Mouse (Mus musculus): ENCODE measurements around the gene Col18a1. TPM values are rescaled to one million over a fixed set of nuclear protein-coding genes. Genes with fewer than 3 reads are reported as not detected.

The Col18a1 gene
- polyA plus RNA-seq, 1 experiment from 2014 or later: 178 TPM

- H3K27ac ChIP-seq: no peak overlapping the region
- ATAC-seq (replicated peaks; ENCODE audit: low FRiP score, low read depth) (no peak), DNase-seq (ENCODE audit: low spot score) (no peak)
- no peak overlapping the region for H3K4me2 ChIP-seq (ENCODE audit: low read length)
- H3K27me3 ChIP-seq (ENCODE audit: insufficient read depth, low read length): no peaks in the 10 kb centered on the region
- H3K4me3 ChIP-seq (replicated peaks; ENCODE audit: low read depth, low read length): no peak overlapping the region
- 76% methylated on average over 2 of the region's 2 CpGs for WGBS
- no peaks in the 10 kb centered on the region for H3K9me3 ChIP-seq (replicated peaks; ENCODE audit: low read length)
- no peaks in the 10 kb centered on the region for H3K4me1 ChIP-seq (replicated peaks; ENCODE audit: insufficient read depth, low read length)
- no peaks in the 10 kb centered on the region for H3K36me3 ChIP-seq (ENCODE audit: insufficient read depth, low read length)
- no peak overlapping the region for H3K9ac ChIP-seq (ENCODE audit: low read depth, low read length)
- TF ChIP-seq CTCF (IDR thresholded peaks at IDR 0.05; ENCODE audit: low read depth): no peak
These were observed 32.9 kb upstream of the Col18a1 start for GRCm38 (mm10) chr10:77199229-77199628.

- 21% methylated on average over 9 of the region's 9 CpGs for WGBS
- no peak for ATAC-seq (replicated peaks; ENCODE audit: low FRiP score, low read depth)
These were observed 31.3 kb upstream of the Col18a1 start for GRCm38 (mm10) chr10:77197469-77198209.

GRCm38 (mm10) chr10:77196676-77197075 lies 30.3 kb upstream of the Col18a1 start:
- no peak for DNase-seq (ENCODE audit: low spot score)
- H3K27ac ChIP-seq: 0 out of 2 replicates have a peak overlapping the region, but pooled peaks have one; percentile 58
- TF ChIP-seq CTCF (IDR thresholded peaks at IDR 0.05; ENCODE audit: low read depth): no peak
- no peak overlapping the region for H3K4me3 ChIP-seq (replicated peaks; ENCODE audit: low read depth, low read length)
- H3K9ac ChIP-seq (ENCODE audit: low read depth, low read length): no peak overlapping the region
- ATAC-seq (replicated peaks; ENCODE audit: low FRiP score, low read depth): no peak
- no peaks in the 10 kb centered on the region for H3K36me3 ChIP-seq (ENCODE audit: insufficient read depth, low read length)
- no peak overlapping the region for H3K4me2 ChIP-seq (ENCODE audit: low read length)
- no peaks in the 10 kb centered on the region for H3K9me3 ChIP-seq (replicated peaks; ENCODE audit: low read length)
- H3K27me3 ChIP-seq (ENCODE audit: insufficient read depth, low read length): no peaks in the 10 kb centered on the region
- 86% methylated on average over 4 of the region's 4 CpGs for WGBS
- no peaks in the 10 kb centered on the region for H3K4me1 ChIP-seq (replicated peaks; ENCODE audit: insufficient read depth, low read length)

More at GRCm38 (mm10) chr10:77197469-77198209, 31.3 kb upstream of the Col18a1 start:
- Histone ChIP-seq H3K4me2 (ENCODE audit: low read length) (no peak overlapping the region), H3K27me3 (ENCODE audit: insufficient read depth, low read length) (no peaks in the 10 kb centered on the region), H3K9me3 (replicated peaks; ENCODE audit: low read length) (no peaks in the 10 kb centered on the region), H3K9ac (ENCODE audit: low read depth, low read length) (no peak overlapping the region), H3K4me1 (replicated peaks; ENCODE audit: insufficient read depth, low read length) (no peaks in the 10 kb centered on the region), H3K27ac (peak overlapping the region; percentile 58), H3K36me3 (ENCODE audit: insufficient read depth, low read length) (no peaks in the 10 kb centered on the region), H3K4me3 (replicated peaks; ENCODE audit: low read depth, low read length) (no peak overlapping the region)
- no peak for TF ChIP-seq CTCF (IDR thresholded peaks at IDR 0.05; ENCODE audit: low read depth)
- peak; percentile 67 for DNase-seq (ENCODE audit: low spot score)

- ATAC-seq (replicated peaks; ENCODE audit: low FRiP score, low read depth) (no peak), DNase-seq (ENCODE audit: low spot score) (no peak)
- Histone ChIP-seq H3K36me3 (ENCODE audit: insufficient read depth, low read length) (no peaks in the 10 kb centered on the region), H3K4me3 (replicated peaks; ENCODE audit: low read depth, low read length) (no peak overlapping the region), H3K4me2 (ENCODE audit: low read length) (no peak overlapping the region), H3K4me1 (replicated peaks; ENCODE audit: insufficient read depth, low read length) (0 out of 2 replicates have a peak, but pooled peaks cover 3% of the 10 kb centered on the region), H3K27ac (no peak overlapping the region), H3K9ac (ENCODE audit: low read depth, low read length) (no peak overlapping the region), H3K9me3 (replicated peaks; ENCODE audit: low read length) (no peaks in the 10 kb centered on the region), H3K27me3 (ENCODE audit: insufficient read depth, low read length) (no peaks in the 10 kb centered on the region)
- no peak for TF ChIP-seq CTCF (IDR thresholded peaks at IDR 0.05; ENCODE audit: low read depth)
- 80% methylated on average over 3 of the region's 3 CpGs for WGBS
These were observed 29.8 kb upstream of the Col18a1 start for GRCm38 (mm10) chr10:77196115-77196514.

- no peak for ATAC-seq (replicated peaks; ENCODE audit: low FRiP score, low read depth)
- Histone ChIP-seq H3K36me3 (ENCODE audit: insufficient read depth, low read length) (no peaks in the 10 kb centered on the region), H3K4me3 (replicated peaks; ENCODE audit: low read depth, low read length) (no peak overlapping the region), H3K9ac (ENCODE audit: low read depth, low read length) (no peak overlapping the region), H3K27me3 (ENCODE audit: insufficient read depth, low read length) (no peaks in the 10 kb centered on the region), H3K4me2 (ENCODE audit: low read length) (no peak overlapping the region), H3K4me1 (replicated peaks; ENCODE audit: insufficient read depth, low read length) (0 out of 2 replicates have a peak, but pooled peaks cover 8% of the 10 kb centered on the region), H3K9me3 (replicated peaks; ENCODE audit: low read length) (no peaks in the 10 kb centered on the region), H3K27ac (no peak overlapping the region)
- no peak for DNase-seq (ENCODE audit: low spot score)
- no peak for TF ChIP-seq CTCF (IDR thresholded peaks at IDR 0.05; ENCODE audit: low read depth)
These were observed 27.1 kb upstream of the Col18a1 start for GRCm38 (mm10) chr10:77193495-77193894.

GRCm38 (mm10) chr10:77192745-77193144 lies 26.4 kb upstream of the Col18a1 start:
- H3K4me2 ChIP-seq (ENCODE audit: low read length): no peak overlapping the region
- DNase-seq (ENCODE audit: low spot score) (no peak), ATAC-seq (replicated peaks; ENCODE audit: low FRiP score, low read depth) (no peak)
- H3K9me3 ChIP-seq (replicated peaks; ENCODE audit: low read length): no peaks in the 10 kb centered on the region
- no peaks in the 10 kb centered on the region for H3K36me3 ChIP-seq (ENCODE audit: insufficient read depth, low read length)
- no peak overlapping the region for H3K4me3 ChIP-seq (replicated peaks; ENCODE audit: low read depth, low read length)
- H3K27ac ChIP-seq: no peak overlapping the region
- 0 out of 2 replicates have a peak, but pooled peaks cover 8% of the 10 kb centered on the region for H3K4me1 ChIP-seq (replicated peaks; ENCODE audit: insufficient read depth, low read length)
- 79% methylated on average over 17 of the region's 17 CpGs for WGBS
- H3K9ac ChIP-seq (ENCODE audit: low read depth, low read length): no peak overlapping the region
- TF ChIP-seq CTCF (IDR thresholded peaks at IDR 0.05; ENCODE audit: low read depth): no peak
- no peaks in the 10 kb centered on the region for H3K27me3 ChIP-seq (ENCODE audit: insufficient read depth, low read length)
